8 mouse cellular contexts compared by ENCODE assay signal in genomic region chr6:91411369-91411981, GRCm38 (mm10). TPM values are rescaled to one million over a fixed set of nuclear protein-coding genes. Genes with fewer than 3 reads are reported as not detected.
DNase-seq lines count a peak whose midpoint lies in the region; ATAC-seq and TF ChIP-seq lines count a peak whose summit lies in the region.

No protein-coding gene starts in this region.

- no peak overlapping the region for H3K27ac ChIP-seq in cortical plate, adult 2 months (ENCODE audit: insufficient read depth, low read length)

- peak; percentile 42 for DNase-seq in gastrocnemius, adult 18-20 months (ENCODE audit: low spot score)
- DNase-seq in gastrocnemius, postnatal 25 days, result no peak
- peak; percentile 82 for DNase-seq in kidney, adult 18-20 months
- DNase-seq in left cerebral cortex, postnatal 36 days (ENCODE audit: low spot score in 2 of 2), result peak; percentile 76 to 79
- peak; percentile 73 for DNase-seq in mesoderm, embryonic 11.5 days (ENCODE audit: low read depth, low spot score)
- DNase-seq in spleen, adult 12 weeks (ENCODE audit: low spot score), result peak; percentile 28

- TF ChIP-seq POLR2A in cortical plate, adult 2 months (IDR thresholded peaks at IDR 0.05; ENCODE audit: extremely low read depth, insufficient read depth, low read length), result no peak

- H3K4me3 ChIP-seq in cortical plate, adult 2 months (ENCODE audit: insufficient read depth, low read length), result peak overlapping the region; percentile 32

- intact Hi-C loops in left cerebral cortex, postnatal 36 days (cut with DNase I), result loop anchor here (1.0 to 5.0 kb wide), 2 partner anchors 126 to 239 kb away; no protein-coding TSS in a partner anchor

- peak; percentile 61 for ATAC-seq in granulocyte monocyte progenitor cell, adult 5-6 weeks (replicated peaks; ENCODE audit: poor library complexity, severe bottlenecking)

- H3K4me1 ChIP-seq in cortical plate, adult 2 months (ENCODE audit: control insufficient read depth, insufficient read depth, low read length), result no peaks in the 10 kb centered on the region

- peak; percentile 90 for TF ChIP-seq CTCF in cortical plate, adult 2 months (IDR thresholded peaks at IDR 0.05; ENCODE audit: extremely low read depth, insufficient read depth, low read length)

RNA-seq across cellular contexts. Expression of gene Wnt7a, which starts 0.3 kb away (rescaled TPM):
- total RNA-seq in gastrocnemius, adult 18-20 months (2021), result not detected
- not detected for total RNA-seq in gastrocnemius, postnatal 25 days (2021)
- polyA plus RNA-seq in cortical plate, adult 2 months (2012; rRNA removed), result 8.6 and 9.6 TPM in 2 replicates
- not detected in 2 replicates for total RNA-seq in granulocyte monocyte progenitor cell, adult 5-6 weeks (2014; fragmentation: Nextera tagmentation)
- total RNA-seq in granulocyte monocyte progenitor cell, adult 5-6 weeks (2017), result not detected in 2 replicates
- 10 to 100 TPM; 14.2 to 16.0 TPM for total RNA-seq in left cerebral cortex, postnatal 36 days (2021)

Comparison
In these comparisons a context has a peak if more than half of its experiments do, and no peak if none do; other contexts are left out.
1. RNA of gene Wnt7a, which starts 0.3 kb away (total RNA-seq): 14.2 to 16.0 TPM in left cerebral cortex, postnatal 36 days; not detected in gastrocnemius, adult 18-20 months, not detected in gastrocnemius, postnatal 25 days and not detected in granulocyte monocyte progenitor cell, adult 5-6 weeks; every median in the first group is over 10 times any median in the second.